Mouse (Mus musculus) midbrain, embryonic 15.5 days (tissue): ENCODE measurements at regions not wholly inside any gene's neighbourhood (a gene's known extent, or its start where the extent isn't known, plus 50 kb on each side); places are given as distances from the start of the nearest gene placed in this dataset.

Experiments used
- ATAC-seq: fragments of 200-750 bp; cut with Nextera tagmentation; replicated peaks from 2 replicates; pipeline ENCODE4 v1.8.0; 2017; ENCODE audit warnings: moderate TSS enrichment
- H3K27ac ChIP-seq: fragments of 300-500 bp; sonication (generic); 2 replicates; pipeline ENCODE4 v1.5.1; 2015; ENCODE audit warnings: mild to moderate bottlenecking, inconsistent platforms
- H3K27me3 ChIP-seq: fragments of 300-500 bp; sonication (generic); replicated peaks from 2 replicates; pipeline ENCODE4 v1.6.1; 2015; ENCODE audit warnings: inconsistent platforms
- H3K36me3 ChIP-seq: fragments of 300-500 bp; sonication (generic); replicated peaks from 2 replicates; pipeline ENCODE4 v1.6.1; 2015; ENCODE audit warnings: inconsistent platforms
- H3K4me1 ChIP-seq: fragments of 300-500 bp; sonication (generic); 2 replicates; pipeline ENCODE4 v1.6.1; 2015; ENCODE audit warnings: inconsistent platforms
- H3K4me2 ChIP-seq: fragments of 300-500 bp; sonication (generic); 2 replicates; pipeline ENCODE4 v1.6.1; 2015; ENCODE audit warnings: inconsistent platforms, mild to moderate bottlenecking, moderate library complexity
- H3K4me3 ChIP-seq: fragments of 300-500 bp; sonication (generic); 2 replicates; pipeline ENCODE4 v1.5.1; 2015; ENCODE audit warnings: mild to moderate bottlenecking, inconsistent platforms
- H3K9ac ChIP-seq: fragments of 300-500 bp; sonication (generic); 2 replicates; pipeline ENCODE4 v1.6.1; 2015; ENCODE audit warnings: mild to moderate bottlenecking, inconsistent platforms
- H3K9me3 ChIP-seq: fragments of 300-500 bp; sonication (generic); 2 replicates; pipeline ENCODE4 v1.6.1; 2016; ENCODE audit warnings: inconsistent platforms
- WGBS: fragments of 180-500 bp; shearing (Covaris S2); methylation state at CpG from one replicate; pipeline ENCODE4 v1.1.7; 2015; ENCODE audit warnings: mixed read lengths; 5-methylcytosine and 5-hydroxymethylcytosine counted together

DNA sequence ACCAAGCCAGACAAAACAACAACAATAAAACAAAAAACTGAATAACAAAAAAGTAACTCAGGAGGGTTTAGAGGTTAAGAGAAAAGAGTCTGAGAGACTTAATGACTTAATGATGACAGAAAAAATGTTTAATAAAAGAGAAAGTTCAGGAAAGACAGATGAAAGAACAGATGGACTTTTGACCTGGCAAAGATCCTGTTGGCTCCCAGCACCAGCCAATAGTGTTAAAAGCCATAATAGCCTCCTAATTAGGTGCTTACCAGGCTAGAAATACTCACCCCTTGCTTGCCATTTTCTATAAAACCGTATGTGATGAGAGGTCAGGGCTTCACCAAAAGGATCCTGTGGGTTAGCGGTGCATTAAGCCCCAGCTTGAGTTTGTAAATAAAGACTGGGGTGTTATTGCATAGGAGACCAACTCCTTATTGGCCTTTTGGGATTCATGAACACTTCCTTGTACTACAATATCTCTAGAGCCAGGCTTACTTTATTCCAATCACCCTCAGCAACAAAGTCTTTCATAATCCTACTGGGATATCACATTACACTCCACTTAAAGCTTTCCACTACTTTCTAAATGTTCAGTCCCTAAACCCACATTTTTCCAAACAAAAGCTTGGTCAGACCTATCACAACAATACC lies 282.1 kb upstream of the Rasa1 start:
- Histone ChIP-seq H3K27ac (no peak overlapping the region), H3K4me3 (no peak overlapping the region), H3K27me3 (no peaks in the 10 kb centered on the region), H3K4me2 (no peak overlapping the region), H3K36me3 (no peaks in the 10 kb centered on the region), H3K9ac (no peak overlapping the region), H3K9me3 (no peaks in the 10 kb centered on the region), H3K4me1 (no peaks in the 10 kb centered on the region)
- 61% methylated on average over 2 of the region's 2 CpGs for WGBS
- ATAC-seq: no peak

DNA sequence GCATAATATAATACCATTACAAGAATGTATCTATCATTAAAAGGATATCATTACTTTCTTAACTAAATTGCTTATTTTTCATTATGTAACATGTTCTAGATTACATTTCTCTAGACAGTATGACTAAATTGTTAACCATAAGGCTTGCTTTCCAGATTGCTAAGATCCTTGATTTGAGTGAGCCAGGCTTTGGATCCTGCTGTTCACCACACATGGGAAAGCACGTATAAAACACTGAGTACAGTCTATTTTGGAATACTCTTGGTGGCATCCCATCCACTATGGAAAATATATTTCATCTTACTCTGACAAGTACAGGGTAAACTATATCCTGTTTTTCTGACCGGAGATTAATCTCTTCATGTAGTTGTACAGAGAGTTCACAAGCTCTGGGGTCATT lies 268.9 kb upstream of the Rasa1 start:
- H3K9me3 ChIP-seq: no peaks in the 10 kb centered on the region

DNA sequence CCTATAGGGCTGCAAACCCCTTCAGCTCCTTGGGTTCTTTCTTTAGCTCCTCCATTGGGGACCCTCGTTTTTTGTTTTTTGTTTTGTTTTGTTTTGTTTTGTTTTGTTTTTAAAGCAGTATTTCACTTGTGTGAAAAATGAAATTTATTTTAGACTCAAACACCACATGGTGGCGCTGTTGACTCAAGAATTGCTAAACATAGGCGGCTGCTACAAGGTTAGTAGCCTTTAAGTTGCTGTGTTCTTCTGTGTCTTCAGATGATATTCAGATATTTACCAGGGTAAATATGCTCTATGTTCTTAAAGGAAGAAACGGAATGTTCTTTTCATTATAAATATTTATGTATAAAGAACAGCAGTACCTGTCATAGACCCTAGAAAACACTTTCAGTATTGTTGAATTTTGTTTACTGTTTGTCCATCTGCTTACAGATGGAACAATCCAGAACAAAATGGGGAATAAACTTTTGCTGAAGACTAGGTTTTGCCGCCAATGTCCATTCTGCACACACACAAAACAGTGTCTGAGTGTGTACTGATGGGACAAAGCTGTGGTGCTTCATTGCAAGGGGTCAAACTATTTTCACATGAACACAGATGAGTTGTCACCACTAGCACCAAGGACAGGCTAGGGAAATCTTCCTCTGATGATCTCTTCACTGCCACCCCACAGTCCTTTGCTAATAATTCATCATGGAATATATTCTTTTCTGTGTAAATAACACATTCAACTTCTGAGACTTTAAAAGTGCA lies 267.3 kb upstream of the Rasa1 start:
- no peaks in the 10 kb centered on the region for H3K9me3 ChIP-seq
- no peak overlapping the region for H3K4me2 ChIP-seq
- H3K27me3 ChIP-seq: no peaks in the 10 kb centered on the region
- ATAC-seq: peak; percentile 62; the same call in 1 of the 2 replicates
- H3K27ac ChIP-seq: no peak overlapping the region
- H3K36me3 ChIP-seq: no peaks in the 10 kb centered on the region
- no peak overlapping the region for H3K4me3 ChIP-seq
- no peaks in the 10 kb centered on the region for H3K4me1 ChIP-seq
- 14% methylated on average over 5 of the region's 5 CpGs for WGBS
- H3K9ac ChIP-seq: no peak overlapping the region

More for the DNA sequence above, 268.9 kb upstream of the Rasa1 start:
- Histone ChIP-seq H3K4me2 (no peak overlapping the region), H3K4me1 (no peaks in the 10 kb centered on the region), H3K36me3 (no peaks in the 10 kb centered on the region), H3K9ac (no peak overlapping the region), H3K27ac (no peak overlapping the region), H3K4me3 (no peak overlapping the region), H3K27me3 (no peaks in the 10 kb centered on the region)
- WGBS: 82% methylated on average over 2 of the region's 2 CpGs
- no peak for ATAC-seq

DNA sequence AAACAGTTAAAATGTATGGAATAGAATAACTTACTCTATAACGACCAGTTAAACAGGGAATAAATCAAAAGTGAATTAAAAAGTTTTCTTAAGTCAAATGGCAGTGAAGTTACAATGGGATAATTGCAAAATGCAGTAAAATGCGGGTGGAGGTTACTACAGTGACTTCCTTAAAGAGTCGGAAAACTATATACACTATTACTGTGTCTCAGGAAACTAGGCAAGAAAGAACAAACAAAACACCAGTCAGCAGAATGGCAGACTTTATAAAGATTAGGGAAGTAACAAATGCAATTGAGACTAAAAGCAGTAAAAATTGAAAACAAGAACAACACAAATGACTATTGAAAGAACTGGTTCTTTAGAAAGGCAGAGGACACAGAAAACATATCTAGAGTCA lies 264.1 kb upstream of the Rasa1 start:
- Histone ChIP-seq H3K4me2 (no peak overlapping the region), H3K9me3 (no peaks in the 10 kb centered on the region), H3K27ac (no peak overlapping the region), H3K9ac (no peak overlapping the region), H3K4me3 (no peak overlapping the region), H3K36me3 (no peaks in the 10 kb centered on the region), H3K4me1 (no peaks in the 10 kb centered on the region), H3K27me3 (no peaks in the 10 kb centered on the region)
- 90% methylated on average over 3 of the region's 3 CpGs for WGBS
- no peak for ATAC-seq

DNA sequence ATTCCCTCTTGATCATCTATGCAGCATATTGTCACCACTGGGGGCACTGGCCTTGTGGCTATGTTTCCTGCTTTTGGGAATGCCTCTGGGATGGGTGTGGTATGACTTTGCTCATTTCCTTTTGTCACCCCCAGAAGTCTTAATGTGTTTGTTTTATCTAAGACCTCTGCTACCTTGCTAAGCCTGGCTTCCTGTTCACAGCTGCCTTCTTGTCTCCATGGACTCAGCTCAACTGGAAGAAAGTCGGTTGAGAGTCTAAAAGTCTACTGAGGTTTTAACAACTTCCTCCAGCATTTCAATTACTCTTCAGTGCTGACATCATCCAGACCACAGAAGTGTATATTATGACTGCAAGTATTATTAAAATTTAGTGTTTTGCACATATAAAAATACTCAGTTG lies 220.7 kb upstream of the Rasa1 start:
- Histone ChIP-seq H3K27me3 (no peaks in the 10 kb centered on the region), H3K4me2 (no peak overlapping the region), H3K9me3 (no peaks in the 10 kb centered on the region), H3K27ac (no peak overlapping the region), H3K9ac (no peak overlapping the region), H3K36me3 (no peaks in the 10 kb centered on the region), H3K4me3 (no peak overlapping the region), H3K4me1 (no peaks in the 10 kb centered on the region)
- 90% methylated on average over 1 of the region's 1 CpGs for WGBS
- ATAC-seq: no peak

DNA sequence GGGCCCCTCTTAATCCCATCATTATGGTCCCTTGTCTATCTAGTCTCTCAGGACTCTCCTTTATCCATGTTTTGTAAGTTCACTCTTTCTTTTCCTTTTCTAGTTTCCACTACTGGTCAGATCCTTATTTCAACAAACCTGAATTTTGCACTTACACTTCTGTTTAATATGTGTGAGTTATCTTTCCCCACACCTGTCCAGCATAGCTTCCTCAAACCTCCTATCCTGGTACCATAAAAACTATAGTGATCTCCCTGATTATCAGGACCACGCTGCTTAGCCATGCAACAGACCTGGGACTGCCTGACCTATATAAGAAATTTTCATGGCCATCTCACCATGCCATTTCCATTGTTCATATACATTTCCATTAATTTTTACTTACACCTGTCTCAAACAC lies 219.6 kb upstream of the Rasa1 start:
- H3K4me1 ChIP-seq: no peaks in the 10 kb centered on the region
- no peak overlapping the region for H3K27ac ChIP-seq
- 96% methylated on average over 1 of the region's 1 CpGs for WGBS
- no peak for ATAC-seq
- no peaks in the 10 kb centered on the region for H3K27me3 ChIP-seq
- no peaks in the 10 kb centered on the region for H3K36me3 ChIP-seq
- H3K4me3 ChIP-seq: no peak overlapping the region
- no peak overlapping the region for H3K4me2 ChIP-seq
- no peak overlapping the region for H3K9ac ChIP-seq
- H3K9me3 ChIP-seq: no peaks in the 10 kb centered on the region

DNA sequence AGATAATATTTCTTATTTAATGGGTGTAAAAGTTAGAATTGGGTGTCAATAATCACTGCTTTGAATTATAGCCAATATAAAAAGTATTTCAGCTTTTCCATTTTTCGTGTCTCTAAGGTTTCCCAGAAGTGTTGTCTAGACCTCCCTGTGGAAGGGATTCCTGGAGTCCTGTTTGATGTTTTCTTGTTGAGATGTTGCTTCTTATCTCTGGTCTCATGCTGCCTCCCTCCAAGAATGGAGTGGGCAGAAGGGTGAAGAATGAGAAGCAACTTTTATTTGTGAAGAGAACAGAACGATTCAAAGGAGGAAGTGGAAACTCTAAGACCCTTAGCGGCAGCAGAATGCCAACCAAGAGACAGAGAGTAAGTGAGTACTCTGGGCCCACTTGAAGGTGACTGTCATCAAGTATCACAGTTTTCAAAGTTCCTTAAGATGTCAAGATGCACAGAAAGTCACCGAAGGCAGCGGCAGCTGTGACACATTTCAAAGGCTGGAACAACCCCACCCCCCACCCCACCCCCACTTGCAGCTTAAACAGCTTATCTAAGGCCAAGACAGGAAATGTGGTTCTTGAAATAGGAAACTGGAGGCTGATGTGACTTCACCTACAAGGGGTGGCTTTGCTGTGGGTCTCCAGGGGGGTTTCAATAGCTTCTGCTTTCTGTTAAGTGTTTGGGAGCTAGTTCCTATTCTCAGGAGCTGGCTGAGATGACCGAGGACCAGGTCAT lies 218.6 kb upstream of the Rasa1 start:
- no peak overlapping the region for H3K27ac ChIP-seq
- 65% methylated on average over 6 of the region's 6 CpGs for WGBS
- no peak overlapping the region for H3K4me3 ChIP-seq
- H3K9me3 ChIP-seq: no peaks in the 10 kb centered on the region
- no peaks in the 10 kb centered on the region for H3K27me3 ChIP-seq
- no peak overlapping the region for H3K9ac ChIP-seq
- no peaks in the 10 kb centered on the region for H3K4me1 ChIP-seq
- H3K36me3 ChIP-seq: no peaks in the 10 kb centered on the region
- no peak for ATAC-seq
- no peak overlapping the region for H3K4me2 ChIP-seq

DNA sequence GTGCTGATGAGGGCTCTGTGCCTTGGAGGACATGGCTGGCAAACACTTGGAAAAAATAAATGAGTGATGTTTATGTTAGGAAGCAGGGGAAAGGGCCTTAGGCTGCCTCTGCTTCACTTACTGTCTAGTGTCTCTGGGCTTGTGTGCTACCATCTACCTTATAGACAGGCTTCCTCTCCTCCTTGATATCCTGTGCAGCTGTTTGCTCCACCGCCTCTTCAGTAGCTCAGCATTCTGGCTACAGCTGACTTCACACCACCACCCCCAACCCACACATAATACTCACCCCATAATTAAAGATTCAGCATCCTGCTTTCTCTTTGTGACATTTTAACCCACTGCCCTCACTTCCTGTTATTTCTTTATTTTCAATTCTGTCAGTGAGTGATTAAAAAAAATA lies 217.9 kb upstream of the Rasa1 start:
- no peak overlapping the region for H3K27ac ChIP-seq
- ATAC-seq: no peak
- H3K4me1 ChIP-seq: no peaks in the 10 kb centered on the region
- 68% methylated on average over 1 of the region's 1 CpGs for WGBS
- no peaks in the 10 kb centered on the region for H3K9me3 ChIP-seq
- no peaks in the 10 kb centered on the region for H3K36me3 ChIP-seq
- H3K4me3 ChIP-seq: no peak overlapping the region
- no peak overlapping the region for H3K9ac ChIP-seq
- no peaks in the 10 kb centered on the region for H3K27me3 ChIP-seq
- no peak overlapping the region for H3K4me2 ChIP-seq

DNA sequence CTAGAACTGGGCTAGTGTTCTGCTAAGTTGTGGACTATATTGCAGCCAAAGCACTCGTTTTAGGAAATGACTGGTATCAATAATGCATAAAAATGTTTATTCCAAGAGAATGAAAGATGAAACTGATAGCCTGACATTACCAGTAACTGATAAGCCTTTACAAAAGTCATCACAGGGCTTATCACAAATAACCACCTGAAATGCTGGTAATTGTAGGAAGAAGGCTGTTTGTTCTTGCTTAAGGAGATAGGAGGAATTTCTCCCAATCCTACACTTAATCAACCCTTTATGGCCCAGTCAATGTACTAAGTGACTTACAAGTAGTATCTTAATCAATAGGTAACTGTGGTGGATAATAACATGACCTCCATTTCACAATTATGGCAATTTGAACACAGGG lies 217.1 kb upstream of the Rasa1 start:
- Histone ChIP-seq H3K4me2 (no peak overlapping the region), H3K36me3 (no peaks in the 10 kb centered on the region), H3K27me3 (no peaks in the 10 kb centered on the region), H3K9ac (no peak overlapping the region), H3K4me1 (no peaks in the 10 kb centered on the region), H3K27ac (no peak overlapping the region), H3K9me3 (no peaks in the 10 kb centered on the region), H3K4me3 (no peak overlapping the region)
- ATAC-seq: no peak
- WGBS: 63% methylated on average over 1 of the region's 1 CpGs

DNA sequence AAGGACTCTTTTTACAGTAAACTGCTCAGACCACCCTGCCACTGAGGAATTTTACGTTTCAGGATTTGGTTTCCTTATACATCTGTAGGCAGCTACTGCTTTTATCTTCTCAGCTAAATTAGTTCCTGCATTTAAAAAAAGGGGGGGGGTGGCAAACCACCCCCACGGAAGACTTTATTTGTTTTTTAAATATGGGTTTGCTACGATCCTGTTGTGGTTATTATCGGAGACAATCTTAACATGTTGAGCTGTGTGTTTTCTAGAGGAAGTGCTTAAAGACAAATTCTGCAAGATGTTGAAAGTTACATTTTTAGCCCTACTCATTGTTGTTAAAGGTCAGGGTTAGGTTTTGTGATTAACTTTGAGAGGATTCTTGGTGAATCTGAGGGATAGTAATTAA lies 216.1 kb upstream of the Rasa1 start:
- WGBS: 81% methylated on average over 4 of the region's 4 CpGs
- ATAC-seq: no peak
- H3K27me3 ChIP-seq: no peaks in the 10 kb centered on the region

DNA sequence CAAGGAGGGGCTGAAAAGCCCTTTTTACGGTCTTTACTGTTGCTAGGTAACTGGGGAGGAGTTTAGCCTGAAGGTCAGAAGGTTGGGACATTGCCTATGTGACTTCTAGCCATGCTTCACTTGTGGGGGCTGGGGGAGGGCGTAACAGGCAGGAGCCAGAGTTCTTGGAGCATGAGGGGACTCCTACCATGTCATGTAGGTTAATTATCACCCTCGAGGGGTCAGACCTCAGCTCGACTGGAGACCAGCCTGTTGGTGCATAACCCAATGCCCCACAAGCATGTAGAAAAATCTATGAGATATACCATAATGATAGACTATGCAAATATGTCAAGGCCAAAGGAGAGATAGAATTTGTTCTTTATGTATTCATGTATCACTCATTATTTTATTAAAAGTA lies 215.1 kb upstream of the Rasa1 start:
- ATAC-seq: no peak
- Histone ChIP-seq H3K27me3 (no peaks in the 10 kb centered on the region), H3K9me3 (no peaks in the 10 kb centered on the region), H3K4me3 (no peak overlapping the region), H3K36me3 (no peaks in the 10 kb centered on the region), H3K27ac (no peak overlapping the region), H3K9ac (no peak overlapping the region), H3K4me1 (no peaks in the 10 kb centered on the region), H3K4me2 (no peak overlapping the region)
- 40% methylated on average over 4 of the region's 4 CpGs for WGBS

More for the DNA sequence above, 216.1 kb upstream of the Rasa1 start:
- Histone ChIP-seq H3K4me2 (no peak overlapping the region), H3K4me3 (no peak overlapping the region), H3K4me1 (no peaks in the 10 kb centered on the region), H3K27ac (no peak overlapping the region), H3K36me3 (no peaks in the 10 kb centered on the region), H3K9ac (no peak overlapping the region), H3K9me3 (no peaks in the 10 kb centered on the region)

DNA sequence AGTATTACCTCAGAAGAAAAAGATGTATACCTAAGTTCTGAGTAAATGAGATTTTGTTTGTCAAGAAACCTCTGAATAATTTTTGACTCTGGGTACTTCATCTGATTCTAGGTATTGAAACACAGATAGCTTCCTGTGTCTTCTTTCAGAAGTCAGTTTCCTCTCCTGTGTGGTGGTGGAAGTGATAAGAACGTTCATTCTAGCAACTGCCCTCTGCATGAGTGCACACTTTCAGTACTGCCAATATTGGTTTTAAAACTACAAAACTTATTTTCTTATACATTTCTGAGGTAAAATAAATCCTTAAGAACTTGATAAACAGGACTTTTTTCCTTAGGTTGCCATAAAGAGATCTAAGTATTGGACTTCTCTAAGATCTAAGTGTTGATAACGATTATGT lies 209.8 kb upstream of the Rasa1 start:
- no peak overlapping the region for H3K9ac ChIP-seq
- no peak for ATAC-seq
- H3K4me3 ChIP-seq: no peak overlapping the region
- no peaks in the 10 kb centered on the region for H3K4me1 ChIP-seq
- no peaks in the 10 kb centered on the region for H3K36me3 ChIP-seq
- H3K9me3 ChIP-seq: no peaks in the 10 kb centered on the region
- no peaks in the 10 kb centered on the region for H3K27me3 ChIP-seq
- 85% methylated on average over 2 of the region's 2 CpGs for WGBS
- no peak overlapping the region for H3K4me2 ChIP-seq
- no peak overlapping the region for H3K27ac ChIP-seq

DNA sequence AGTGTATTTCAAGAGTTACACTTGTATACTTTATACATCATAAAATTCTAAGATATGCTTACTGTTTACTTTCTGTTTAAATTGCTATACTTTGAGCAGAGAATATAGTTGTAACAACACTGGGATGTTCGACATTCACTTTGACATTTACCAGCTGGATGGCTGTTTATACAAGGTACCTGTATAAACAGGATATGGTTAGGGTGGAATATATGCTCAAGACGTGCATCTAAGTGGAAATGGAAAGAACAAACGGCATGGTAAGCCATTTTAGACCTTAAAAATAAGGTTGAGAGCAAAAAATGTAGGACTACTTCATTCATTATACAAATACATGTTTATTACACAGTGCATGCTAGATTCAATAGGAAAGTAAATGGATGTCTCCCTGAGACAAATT lies 195.9 kb upstream of the Rasa1 start:
- Histone ChIP-seq H3K27me3 (no peaks in the 10 kb centered on the region), H3K9me3 (no peaks in the 10 kb centered on the region), H3K27ac (no peak overlapping the region), H3K9ac (no peak overlapping the region), H3K4me2 (no peak overlapping the region), H3K4me3 (no peak overlapping the region), H3K36me3 (no peaks in the 10 kb centered on the region), H3K4me1 (no peaks in the 10 kb centered on the region)
- ATAC-seq: no peak
- WGBS: 72% methylated on average over 3 of the region's 3 CpGs
